Mouse (Mus musculus): Measurements from ENCODE around the gene Snx29. TPM values are rescaled to one million over a fixed set of nuclear protein-coding genes. Genes with fewer than 3 reads are reported as not detected.

Snx29 gene
- polyA plus RNA-seq, 1 experiment, result 3.6 TPM

Other genes with a start within 250 kb of the Snx29 start
- 12.3 and 12.6 TPM in 2 replicates for gene Txndc11, start 188.3 kb upstream of the Snx29 start, polyA plus RNA-seq (2012; ENCODE audit: insufficient read depth, insufficient read length, missing spikeins)
- gene Zc3h7a, start 146.5 kb upstream of the Snx29 start, polyA plus RNA-seq (2012; ENCODE audit: insufficient read depth, insufficient read length, missing spikeins), result 21.5 and 24.2 TPM in 2 replicates
- gene Rsl1d1, start 119.6 kb upstream of the Snx29 start, polyA plus RNA-seq (2012; ENCODE audit: insufficient read depth, insufficient read length, missing spikeins), result 49.0 and 53.6 TPM in 2 replicates
- 97.8 and 117 TPM in 2 replicates for gene Gspt1, start 68.6 kb upstream of the Snx29 start, polyA plus RNA-seq (2012; ENCODE audit: insufficient read depth, insufficient read length, missing spikeins)
- not detected in 2 replicates for gene Tnfrsf17, start 9.1 kb upstream of the Snx29 start, polyA plus RNA-seq (2012; ENCODE audit: insufficient read depth, insufficient read length, missing spikeins)